Mouse (Mus musculus) ovary, postnatal 36 days (tissue): Measurements from ENCODE around the gene Olfr1441.

ENCODE experiments used
- DNase-seq: peaks from one replicate; pipeline ENCODE4 v3.0.0; 2022; ENCODE audit warnings: low spot score, mixed read lengths

Olfr1441 gene

GRCm38 (mm10) chr19:12462851-12463721 is 45.9 kb downstream of the Olfr1441 start:
- DNase-seq: no peak

GRCm38 (mm10) chr19:12463722-12464035 is 46.4 kb downstream of the Olfr1441 start:
- no peak for DNase-seq

- no peak for DNase-seq
Measured at GRCm38 (mm10) chr19:12464127-12464526, 46.9 kb downstream of the Olfr1441 start.

GRCm38 (mm10) chr19:12464674-12465073 is 47.4 kb downstream of the Olfr1441 start:
- DNase-seq: no peak

- DNase-seq: no peak
Measured at GRCm38 (mm10) chr19:12465530-12466144, 48.4 kb downstream of the Olfr1441 start.

- peak; percentile 57 for DNase-seq
Measured at GRCm38 (mm10) chr19:12466204-12466603, 49.0 kb downstream of the Olfr1441 start.

GRCm38 (mm10) chr19:12467436-12467835 is 50.2 kb downstream of the Olfr1441 start:
- DNase-seq: no peak

- DNase-seq: no peak
Measured at GRCm38 (mm10) chr19:12471866-12472265, 54.6 kb downstream of the Olfr1441 start.

GRCm38 (mm10) chr19:12472381-12472976 is 55.2 kb downstream of the Olfr1441 start:
- no peak for DNase-seq
